Mouse (Mus musculus): ENCODE results near the gene Syn2. TPM values are rescaled to one million over a fixed set of nuclear protein-coding genes. Genes with fewer than 3 reads are reported as not detected.

Syn2 gene
- polyA plus RNA-seq, 1 experiment from 2014 or later: 1.4 TPM

DNA sequence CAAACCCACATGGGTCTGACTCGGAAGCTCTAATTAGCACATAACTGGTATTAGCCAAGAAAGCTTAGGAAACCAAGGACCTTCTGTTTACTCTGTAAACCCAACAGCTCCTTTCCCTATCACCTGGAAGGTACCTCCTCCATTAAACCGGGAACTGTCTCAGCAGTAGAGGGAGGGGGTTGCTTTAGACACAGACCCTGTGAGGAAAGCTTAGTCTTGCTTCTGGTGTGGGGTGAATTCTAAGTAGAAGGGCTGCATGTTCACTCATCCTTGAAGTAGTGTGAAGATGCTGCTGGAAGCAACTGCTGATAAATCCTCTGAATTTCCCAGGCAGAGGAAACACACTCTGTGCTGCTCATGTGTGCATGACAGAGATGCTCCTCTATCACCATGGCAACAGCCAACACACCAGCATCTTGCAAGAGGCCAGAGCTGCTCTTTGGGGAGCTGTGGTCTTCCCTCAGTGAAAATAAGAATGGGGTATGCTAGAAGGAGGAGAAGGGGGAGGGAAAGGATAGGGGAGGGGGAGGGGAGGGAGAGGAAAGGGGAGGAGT lies 8.4 kb upstream of the Syn2 start:
- H3K4me1 ChIP-seq (replicated peaks): peaks cover 7% of the 10 kb centered on the region
- no peak overlapping the region for H3K4me3 ChIP-seq
- peaks cover 5% of the 10 kb centered on the region; the same call in 1 of the 2 replicates for H3K27me3 ChIP-seq (replicated peaks)
- no peak overlapping the region for H3K27ac ChIP-seq (ENCODE audit: poor library complexity, severe bottlenecking)
- no peaks in the 10 kb centered on the region for H3K36me3 ChIP-seq
- WGBS: 45% methylated on average over 2 of the region's 2 CpGs
- no peak for ATAC-seq (ENCODE audit: insufficient number of reproducible peaks, low FRiP score)
- H3K4me2 ChIP-seq: no peak overlapping the region
- no peak overlapping the region for H3K9ac ChIP-seq
- H3K9me3 ChIP-seq (replicated peaks): no peaks in the 10 kb centered on the region

- H3K4me1 ChIP-seq (replicated peaks): peaks cover 7% of the 10 kb centered on the region
- WGBS: 64% methylated on average over 3 of the region's 3 CpGs
- no peaks in the 10 kb centered on the region for H3K36me3 ChIP-seq
- no peak for ATAC-seq (ENCODE audit: insufficient number of reproducible peaks, low FRiP score)
- H3K9ac ChIP-seq: no peak overlapping the region
- peaks cover 5% of the 10 kb centered on the region; the same call in 1 of the 2 replicates for H3K27me3 ChIP-seq (replicated peaks)
- no peak overlapping the region for H3K4me3 ChIP-seq
- no peak overlapping the region for H3K4me2 ChIP-seq
- H3K9me3 ChIP-seq (replicated peaks): no peaks in the 10 kb centered on the region
- no peak overlapping the region for H3K27ac ChIP-seq (ENCODE audit: poor library complexity, severe bottlenecking)
Observed at GRCm38 (mm10) chr6:115126851-115127250, 7.9 kb upstream of the Syn2 start.

DNA sequence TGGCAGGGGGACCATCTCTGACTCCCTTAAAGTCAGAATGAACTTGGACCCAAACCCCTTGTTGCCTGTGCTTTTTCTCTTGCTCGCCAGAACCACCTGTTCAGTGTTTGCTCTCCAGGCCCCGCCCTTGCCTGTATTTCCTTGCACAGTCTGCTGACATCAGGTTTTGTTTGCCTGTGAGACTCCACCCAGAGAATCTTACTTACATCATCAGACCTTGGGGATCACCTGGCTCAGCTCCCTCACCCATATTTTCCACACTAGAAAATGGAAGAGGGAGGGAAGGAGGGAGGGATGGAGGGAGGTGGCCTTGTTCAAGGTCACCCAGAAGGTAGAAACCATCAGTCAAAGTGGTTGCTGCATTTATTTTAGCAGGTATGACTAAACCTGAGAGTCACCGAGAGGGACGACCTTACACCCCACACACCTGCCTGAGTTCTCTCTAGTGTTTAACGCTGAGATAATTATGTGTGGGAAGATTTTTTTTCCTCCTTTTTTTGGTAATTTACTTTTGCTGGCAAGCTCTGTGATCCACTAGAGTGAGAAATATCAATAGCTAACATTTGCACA lies 7.4 kb upstream of the Syn2 start:
- no peak overlapping the region for H3K27ac ChIP-seq (ENCODE audit: poor library complexity, severe bottlenecking)
- 81% methylated on average over 5 of the region's 5 CpGs for WGBS
- no peak overlapping the region for H3K9ac ChIP-seq
- no peak for ATAC-seq (ENCODE audit: insufficient number of reproducible peaks, low FRiP score)
- H3K4me2 ChIP-seq: no peak overlapping the region
- no peak overlapping the region for H3K4me3 ChIP-seq
- no peaks in the 10 kb centered on the region for H3K9me3 ChIP-seq (replicated peaks)
- peaks cover 5% of the 10 kb centered on the region; the same call in 1 of the 2 replicates for H3K27me3 ChIP-seq (replicated peaks)
- H3K4me1 ChIP-seq (replicated peaks): peaks cover 7% of the 10 kb centered on the region
- H3K36me3 ChIP-seq: no peaks in the 10 kb centered on the region

GRCm38 (mm10) chr6:115135332-115135649 lies 589 bp downstream of the Syn2 start:
- peaks cover 9% of the 10 kb centered on the region for H3K4me1 ChIP-seq (replicated peaks)
- H3K27ac ChIP-seq (ENCODE audit: poor library complexity, severe bottlenecking): no peak overlapping the region
- no peaks in the 10 kb centered on the region for H3K36me3 ChIP-seq
- peak overlapping the region; percentile 71 for H3K9ac ChIP-seq
- no peak for ATAC-seq (ENCODE audit: insufficient number of reproducible peaks, low FRiP score)
- peaks cover 42% of the 10 kb centered on the region for H3K27me3 ChIP-seq (replicated peaks)
- peak overlapping the region; percentile 63 for H3K4me3 ChIP-seq
- WGBS: 3% methylated on average over 27 of the region's 27 CpGs
- H3K4me2 ChIP-seq: peak overlapping the region; percentile 83
- H3K9me3 ChIP-seq (replicated peaks): no peaks in the 10 kb centered on the region

DNA sequence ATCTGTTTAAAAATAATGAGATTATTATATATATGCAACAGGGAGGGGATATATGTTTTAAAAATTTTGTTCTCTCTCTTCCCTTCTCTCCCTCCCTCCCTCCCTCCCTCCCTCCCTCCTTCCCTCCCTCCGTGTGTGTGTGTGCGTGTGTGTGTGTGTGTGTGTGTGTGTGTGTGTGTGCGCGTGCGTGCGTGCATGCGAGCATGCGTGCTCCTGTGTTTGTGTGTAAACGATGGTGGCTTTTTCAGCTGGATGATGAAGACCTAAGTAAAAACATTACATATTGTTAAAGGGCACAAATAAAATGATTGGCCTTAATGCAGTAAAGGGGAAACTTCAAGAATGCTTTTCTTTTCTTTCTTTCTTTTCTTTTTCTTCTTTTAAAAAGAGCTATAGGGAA lies 1.5 kb downstream of the Syn2 start:
- H3K27me3 ChIP-seq (replicated peaks): peaks cover 42% of the 10 kb centered on the region
- no peaks in the 10 kb centered on the region for H3K36me3 ChIP-seq
- no peak for ATAC-seq (ENCODE audit: insufficient number of reproducible peaks, low FRiP score)
- H3K9me3 ChIP-seq (replicated peaks): no peaks in the 10 kb centered on the region
- H3K4me1 ChIP-seq (replicated peaks): peaks cover 9% of the 10 kb centered on the region
- H3K4me3 ChIP-seq: no peak overlapping the region
- H3K9ac ChIP-seq: no peak overlapping the region
- WGBS: 97% methylated on average over 7 of the region's 9 CpGs
- no peak overlapping the region for H3K27ac ChIP-seq (ENCODE audit: poor library complexity, severe bottlenecking)
- no peak overlapping the region for H3K4me2 ChIP-seq

DNA sequence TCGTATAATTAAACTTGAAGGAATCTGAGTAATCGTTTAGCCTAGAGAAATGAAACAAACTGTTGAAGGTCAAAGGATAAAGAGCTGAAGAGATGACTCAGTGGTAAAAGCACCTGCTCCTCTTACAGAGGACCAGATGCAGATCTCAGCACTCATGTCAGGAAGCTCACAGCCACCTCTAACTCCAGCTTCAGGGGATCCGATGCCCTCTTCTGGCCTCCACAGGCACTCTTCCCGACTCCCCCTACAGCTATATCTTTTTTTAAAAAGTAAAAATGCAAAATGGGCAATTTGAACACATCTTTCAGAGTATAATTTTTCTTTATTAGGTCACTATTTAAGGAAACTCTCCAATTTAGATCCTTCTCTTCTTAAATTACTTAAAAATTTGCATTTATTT lies 6.7 kb downstream of the Syn2 start:
- 51% methylated on average over 4 of the region's 4 CpGs for WGBS
- no peaks in the 10 kb centered on the region for H3K9me3 ChIP-seq (replicated peaks)
- no peak overlapping the region for H3K9ac ChIP-seq
- no peaks in the 10 kb centered on the region for H3K36me3 ChIP-seq
- no peak overlapping the region for H3K4me3 ChIP-seq
- H3K4me1 ChIP-seq (replicated peaks): no peaks in the 10 kb centered on the region
- no peak overlapping the region for H3K4me2 ChIP-seq
- no peak overlapping the region for H3K27ac ChIP-seq (ENCODE audit: poor library complexity, severe bottlenecking)
- ATAC-seq (ENCODE audit: insufficient number of reproducible peaks, low FRiP score): no peak
- H3K27me3 ChIP-seq (replicated peaks): peaks cover 9% of the 10 kb centered on the region

- no peaks in the 10 kb centered on the region for H3K9me3 ChIP-seq (replicated peaks)
- no peak overlapping the region for H3K27ac ChIP-seq (ENCODE audit: poor library complexity, severe bottlenecking)
- ATAC-seq (ENCODE audit: insufficient number of reproducible peaks, low FRiP score): no peak
- no peaks in the 10 kb centered on the region for H3K4me1 ChIP-seq (replicated peaks)
- H3K27me3 ChIP-seq (replicated peaks): peaks cover 13% of the 10 kb centered on the region
- H3K4me3 ChIP-seq: no peak overlapping the region
- 60% methylated on average over 4 of the region's 4 CpGs for WGBS
- H3K36me3 ChIP-seq: no peaks in the 10 kb centered on the region
- no peak overlapping the region for H3K4me2 ChIP-seq
- H3K9ac ChIP-seq: no peak overlapping the region
Observed at GRCm38 (mm10) chr6:115161175-115161574, 26.5 kb downstream of the Syn2 start.

DNA sequence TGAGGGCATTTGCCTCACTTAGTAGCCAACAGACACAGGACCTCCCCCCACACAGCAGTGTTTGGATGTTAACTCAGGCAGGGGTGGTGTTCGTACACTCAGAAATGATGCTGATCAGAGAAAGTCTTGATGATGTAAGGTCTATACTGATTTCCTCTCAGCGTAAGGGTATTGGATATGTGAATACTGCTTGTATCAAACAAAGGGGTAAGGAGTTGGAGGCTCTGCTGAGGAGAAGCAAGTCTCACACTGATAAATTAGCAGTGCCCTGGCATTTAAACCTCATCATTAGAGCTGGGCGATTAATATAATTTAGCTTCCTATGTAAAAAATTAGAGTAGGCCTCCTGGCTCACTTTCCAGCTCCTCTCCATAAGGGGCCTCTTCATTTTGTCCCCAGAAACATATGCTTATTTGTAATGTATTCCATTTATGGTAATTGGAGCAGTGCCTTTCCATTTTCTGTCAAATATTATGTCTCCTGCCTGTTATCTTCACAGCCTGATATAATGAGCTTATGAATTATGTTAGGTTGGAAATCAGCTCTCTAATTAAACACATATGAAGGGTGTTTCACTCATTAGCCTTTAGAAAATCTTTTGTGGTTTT lies 31.3 kb downstream of the Syn2 start:
- no peaks in the 10 kb centered on the region for H3K36me3 ChIP-seq
- H3K4me2 ChIP-seq: no peak overlapping the region
- no peaks in the 10 kb centered on the region for H3K4me1 ChIP-seq (replicated peaks)
- no peaks in the 10 kb centered on the region for H3K9me3 ChIP-seq (replicated peaks)
- ATAC-seq (ENCODE audit: insufficient number of reproducible peaks, low FRiP score): no peak
- WGBS: 80% methylated on average over 3 of the region's 3 CpGs
- H3K4me3 ChIP-seq: no peak overlapping the region
- H3K27me3 ChIP-seq (replicated peaks): peaks cover 3% of the 10 kb centered on the region; the same call in 1 of the 2 replicates
- no peak overlapping the region for H3K9ac ChIP-seq
- no peak overlapping the region for H3K27ac ChIP-seq (ENCODE audit: poor library complexity, severe bottlenecking)

- Histone ChIP-seq H3K27ac (ENCODE audit: poor library complexity, severe bottlenecking) (no peak overlapping the region), H3K4me3 (no peak overlapping the region), H3K36me3 (no peaks in the 10 kb centered on the region), H3K4me1 (replicated peaks) (no peaks in the 10 kb centered on the region), H3K9me3 (replicated peaks) (no peaks in the 10 kb centered on the region), H3K4me2 (no peak overlapping the region), H3K9ac (no peak overlapping the region), H3K27me3 (replicated peaks) (peaks cover 6% of the 10 kb centered on the region)
- ATAC-seq (ENCODE audit: insufficient number of reproducible peaks, low FRiP score): no peak
- WGBS: 57% methylated on average over 3 of the region's 3 CpGs
Observed at GRCm38 (mm10) chr6:115168921-115169320, 34.2 kb downstream of the Syn2 start.

DNA sequence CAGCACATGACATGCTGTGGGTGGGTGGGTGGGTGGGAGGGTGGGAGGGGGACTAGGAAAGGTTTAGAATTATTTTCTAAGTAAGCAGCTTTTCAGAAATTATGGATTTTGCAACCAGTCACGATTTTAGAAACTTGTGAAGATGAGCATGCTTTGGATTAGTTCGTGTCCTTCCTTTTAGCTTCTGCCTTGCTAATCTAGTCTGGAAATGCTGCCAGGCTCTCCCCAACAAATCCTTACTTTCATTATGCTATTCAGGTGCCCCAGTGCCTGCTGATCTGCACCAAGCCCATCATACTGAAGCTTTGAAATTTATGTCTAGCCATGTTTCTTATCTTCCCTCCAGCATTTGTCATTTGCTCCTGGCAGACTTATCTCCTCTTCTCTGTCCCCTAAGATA lies 34.8 kb downstream of the Syn2 start:
- Histone ChIP-seq H3K27me3 (replicated peaks) (peaks cover 6% of the 10 kb centered on the region), H3K9ac (no peak overlapping the region), H3K9me3 (replicated peaks) (no peaks in the 10 kb centered on the region), H3K4me3 (no peak overlapping the region), H3K4me2 (no peak overlapping the region), H3K4me1 (replicated peaks) (no peaks in the 10 kb centered on the region), H3K27ac (ENCODE audit: poor library complexity, severe bottlenecking) (no peak overlapping the region), H3K36me3 (no peaks in the 10 kb centered on the region)
- 50% methylated on average over 2 of the region's 2 CpGs for WGBS
- ATAC-seq (ENCODE audit: insufficient number of reproducible peaks, low FRiP score): no peak

DNA sequence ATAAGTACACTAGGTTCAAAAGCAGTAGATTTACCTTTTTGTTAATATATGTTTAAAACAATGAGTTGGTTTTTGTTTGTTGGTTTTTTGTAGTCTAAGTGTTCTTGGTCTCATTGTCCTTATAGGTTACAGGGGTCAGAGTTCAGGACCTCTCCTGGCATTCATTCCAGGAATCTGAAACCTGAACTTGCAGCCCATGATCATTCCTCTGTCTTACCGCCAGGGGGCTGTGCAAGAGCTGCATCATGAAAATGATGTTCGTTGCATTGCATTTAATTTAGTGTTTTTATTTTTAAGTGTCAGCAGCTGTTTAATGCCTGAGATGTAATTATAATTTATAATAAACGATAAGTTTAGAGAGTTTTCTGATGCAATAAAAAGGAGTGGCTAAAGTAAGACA lies 40.1 kb downstream of the Syn2 start:
- Histone ChIP-seq H3K27me3 (replicated peaks) (peaks cover 6% of the 10 kb centered on the region), H3K4me1 (replicated peaks) (no peaks in the 10 kb centered on the region), H3K4me3 (no peak overlapping the region), H3K36me3 (no peaks in the 10 kb centered on the region), H3K9me3 (replicated peaks) (no peaks in the 10 kb centered on the region), H3K4me2 (no peak overlapping the region), H3K27ac (ENCODE audit: poor library complexity, severe bottlenecking) (no peak overlapping the region), H3K9ac (no peak overlapping the region)
- ATAC-seq (ENCODE audit: insufficient number of reproducible peaks, low FRiP score): no peak
- WGBS: 38% methylated on average over 3 of the region's 3 CpGs

- Histone ChIP-seq H3K4me2 (no peak overlapping the region), H3K27me3 (replicated peaks) (peaks cover 8% of the 10 kb centered on the region), H3K36me3 (no peaks in the 10 kb centered on the region), H3K4me1 (replicated peaks) (no peaks in the 10 kb centered on the region), H3K4me3 (no peak overlapping the region), H3K9ac (no peak overlapping the region), H3K27ac (ENCODE audit: poor library complexity, severe bottlenecking) (no peak overlapping the region), H3K9me3 (replicated peaks) (no peaks in the 10 kb centered on the region)
- WGBS: 15% methylated on average over 3 of the region's 3 CpGs
- no peak for ATAC-seq (ENCODE audit: insufficient number of reproducible peaks, low FRiP score)
Observed at GRCm38 (mm10) chr6:115178826-115179225, 44.1 kb downstream of the Syn2 start.
